Mouse (Mus musculus) hindbrain, embryonic 14.5 days (tissue): ENCODE measurements at regions not wholly inside any gene's neighbourhood (a gene's known extent, or its start where the extent isn't known, plus 50 kb on each side); places are given as distances from the start of the nearest gene placed in this dataset.
"Not testable (repeated sequence)": the region's sequence is repeated elsewhere in the genome, so short reads cannot be mapped to it uniquely, and the experiment has no call there.

ENCODE experiments used
- ATAC-seq: fragments of 200-750 bp; cut with Nextera tagmentation; 2 replicates; pipeline ENCODE4 v1.8.0; 2017; ENCODE audit warnings: moderate number of reproducible peaks, mild to moderate bottlenecking, moderate TSS enrichment, moderate library complexity; ENCODE audit not compliant: low FRiP score
- DNase-seq: peaks from one replicate; pipeline ENCODE4 v3.0.0-alpha.2; 2015; ENCODE audit warnings: low spot score
- H3K27ac ChIP-seq: fragments of 300-500 bp; sonication (generic); 2 replicates; pipeline ENCODE4 v1.5.1; 2014; ENCODE audit warnings: mild to moderate bottlenecking, moderate library complexity
- H3K27me3 ChIP-seq: fragments of 300-500 bp; sonication (generic); 2 replicates; pipeline ENCODE4 v1.6.1; 2014; ENCODE audit warnings: mild to moderate bottlenecking, low read length, mixed read lengths; ENCODE audit not compliant: control insufficient read depth, insufficient read depth
- H3K36me3 ChIP-seq: fragments of 300-500 bp; sonication (generic); replicated peaks from 2 replicates; pipeline ENCODE4 v1.6.1; 2014; ENCODE audit not compliant: control insufficient read depth, insufficient read depth
- H3K4me1 ChIP-seq: fragments of 300-500 bp; sonication (generic); replicated peaks from 2 replicates; pipeline ENCODE4 v1.6.1; 2014; ENCODE audit warnings: antibody characterized with exemption, low read length, mixed read lengths; ENCODE audit not compliant: control insufficient read depth, insufficient read depth
- H3K4me2 ChIP-seq: fragments of 300-500 bp; sonication (generic); replicated peaks from 2 replicates; pipeline ENCODE4 v1.6.1; 2014; ENCODE audit warnings: mild to moderate bottlenecking, moderate library complexity
- H3K4me3 ChIP-seq: fragments of 300-500 bp; sonication (generic); replicated peaks from 2 replicates; pipeline ENCODE4 v1.5.1; 2014; ENCODE audit warnings: mild to moderate bottlenecking, low read length
- H3K9ac ChIP-seq: fragments of 300-500 bp; sonication (generic); 2 replicates; pipeline ENCODE4 v1.6.1; 2014
- H3K9me3 ChIP-seq: fragments of 300-500 bp; sonication (generic); 2 replicates; pipeline ENCODE4 v1.6.1; 2016; ENCODE audit warnings: low read length; ENCODE audit not compliant: control insufficient read depth
- WGBS: fragments of 180-500 bp; shearing (Covaris S2); extraction: QIAGEN DNeasy Blood & Tissue Kit; methylation state at CpG from one replicate; pipeline ENCODE4 v1.1.7; 2014; 5-methylcytosine and 5-hydroxymethylcytosine counted together

GRCm38 (mm10) chr16:30793856-30794255 lies 194.3 kb downstream of the Fam43a start:
- no peak for DNase-seq
- 96% methylated on average over 3 of the region's 3 CpGs for WGBS
- Histone ChIP-seq H3K9me3 (no peaks in the 10 kb centered on the region), H3K4me1 (peaks cover 14% of the 10 kb centered on the region), H3K9ac (no peak overlapping the region), H3K4me3 (no peak overlapping the region), H3K36me3 (no peaks in the 10 kb centered on the region), H3K27me3 (no peaks in the 10 kb centered on the region), H3K27ac (no peak overlapping the region), H3K4me2 (no peak overlapping the region)
- no peak for ATAC-seq

- Histone ChIP-seq H3K4me1 (peaks cover 7% of the 10 kb centered on the region), H3K4me2 (no peak overlapping the region), H3K36me3 (no peaks in the 10 kb centered on the region), H3K9ac (no peak overlapping the region), H3K27me3 (no peaks in the 10 kb centered on the region), H3K9me3 (no peaks in the 10 kb centered on the region), H3K27ac (no peak overlapping the region), H3K4me3 (no peak overlapping the region)
- 90% methylated on average over 5 of the region's 5 CpGs for WGBS
- ATAC-seq (no peak), DNase-seq (no peak)
Measured at GRCm38 (mm10) chr16:30795501-30795904, 196.0 kb downstream of the Fam43a start.

- 97% methylated on average over 6 of the region's 6 CpGs for WGBS
- no peak for DNase-seq
- no peaks in the 10 kb centered on the region for H3K9me3 ChIP-seq
- ATAC-seq = no peak
- H3K27me3 ChIP-seq = no peaks in the 10 kb centered on the region
- H3K27ac ChIP-seq = no peak overlapping the region
- H3K4me1 ChIP-seq = peaks cover 1% of the 10 kb centered on the region; the same call in 1 of the 2 replicates
- no peak overlapping the region for H3K4me3 ChIP-seq
- H3K36me3 ChIP-seq = no peaks in the 10 kb centered on the region
- no peak overlapping the region for H3K4me2 ChIP-seq
- H3K9ac ChIP-seq = no peak overlapping the region
Measured at GRCm38 (mm10) chr16:30796103-30796502, 196.6 kb downstream of the Fam43a start.

- no peak for ATAC-seq
- Histone ChIP-seq H3K36me3 (no peaks in the 10 kb centered on the region), H3K9ac (no peak overlapping the region), H3K27me3 (no peaks in the 10 kb centered on the region), H3K9me3 (no peaks in the 10 kb centered on the region), H3K4me1 (no peaks in the 10 kb centered on the region; the same call in 1 of the 2 replicates), H3K4me3 (no peak overlapping the region), H3K4me2 (no peak overlapping the region), H3K27ac (no peak overlapping the region)
- 94% methylated on average over 3 of the region's 3 CpGs for WGBS
- DNase-seq = no peak
Measured at GRCm38 (mm10) chr16:30797006-30797405, 197.5 kb downstream of the Fam43a start.

- WGBS = 50% methylated on average over 7 of the region's 7 CpGs
- H3K9me3 ChIP-seq = no peaks in the 10 kb centered on the region
- no peaks in the 10 kb centered on the region for H3K36me3 ChIP-seq
- no peak overlapping the region for H3K4me2 ChIP-seq
- no peak overlapping the region for H3K27ac ChIP-seq
- DNase-seq (peak; percentile 39), ATAC-seq (peak; percentile 59; the same call in 1 of the 2 replicates)
- H3K9ac ChIP-seq = no peak overlapping the region
- no peaks in the 10 kb centered on the region for H3K27me3 ChIP-seq
- no peak overlapping the region for H3K4me3 ChIP-seq
- no peaks in the 10 kb centered on the region; the same call in 1 of the 2 replicates for H3K4me1 ChIP-seq
Measured at GRCm38 (mm10) chr16:30797973-30798471, 198.5 kb downstream of the Fam43a start.

GRCm38 (mm10) chr16:30798536-30798935 lies 199.0 kb downstream of the Fam43a start:
- Histone ChIP-seq H3K4me2 (no peak overlapping the region), H3K27me3 (no peaks in the 10 kb centered on the region), H3K4me3 (no peak overlapping the region), H3K4me1 (no peaks in the 10 kb centered on the region; the same call in 1 of the 2 replicates), H3K9ac (no peak overlapping the region), H3K9me3 (no peaks in the 10 kb centered on the region), H3K27ac (no peak overlapping the region), H3K36me3 (no peaks in the 10 kb centered on the region)
- ATAC-seq (no peak), DNase-seq (no peak)
- 88% methylated on average over 1 of the region's 1 CpGs for WGBS

- H3K36me3 ChIP-seq = no peaks in the 10 kb centered on the region
- WGBS = 87% methylated on average over 12 of the region's 12 CpGs
- H3K9ac ChIP-seq = no peak overlapping the region
- no peak overlapping the region for H3K4me2 ChIP-seq
- no peaks in the 10 kb centered on the region for H3K27me3 ChIP-seq
- no peak overlapping the region for H3K27ac ChIP-seq
- no peaks in the 10 kb centered on the region; the same call in 1 of the 2 replicates for H3K4me1 ChIP-seq
- DNase-seq (no peak), ATAC-seq (no peak)
- H3K9me3 ChIP-seq = no peaks in the 10 kb centered on the region
- no peak overlapping the region for H3K4me3 ChIP-seq
Measured at GRCm38 (mm10) chr16:30799699-30800483, 200.4 kb downstream of the Fam43a start.

GRCm38 (mm10) chr16:30804018-30804417 lies 204.5 kb downstream of the Fam43a start:
- no peaks in the 10 kb centered on the region for H3K9me3 ChIP-seq
- H3K36me3 ChIP-seq = no peaks in the 10 kb centered on the region
- no peaks in the 10 kb centered on the region for H3K27me3 ChIP-seq
- H3K4me3 ChIP-seq = no peak overlapping the region
- no peak overlapping the region for H3K4me2 ChIP-seq
- ATAC-seq = no peak
- DNase-seq = no peak
- H3K4me1 ChIP-seq = no peaks in the 10 kb centered on the region
- H3K9ac ChIP-seq = no peak overlapping the region
- whole genome bisulfite sequencing = 58% methylated on average over 3 of the region's 3 CpGs
- no peak overlapping the region for H3K27ac ChIP-seq

GRCm38 (mm10) chr16:30806206-30806605 lies 206.7 kb downstream of the Fam43a start:
- not testable (repeated sequence) for ATAC-seq, DNase-seq, H3K27me3 ChIP-seq, H3K9ac ChIP-seq, H3K4me3 ChIP-seq, H3K27ac ChIP-seq, H3K9me3 ChIP-seq, H3K36me3 ChIP-seq, H3K4me2 ChIP-seq, H3K4me1 ChIP-seq
- 93% methylated on average over 4 of the region's 4 CpGs for WGBS
